Mouse (Mus musculus) midbrain, embryonic 11.5 days (tissue): ENCODE results near the gene 1700017B05Rik. TPM values are rescaled to one million over a fixed set of nuclear protein-coding genes. Genes with fewer than 3 reads are reported as not detected.
"Not testable (repeated sequence)": the region's sequence is repeated elsewhere in the genome, so short reads cannot be mapped to it uniquely, and the experiment has no call there.

ENCODE experiments used
- ATAC-seq: fragments of 200-750 bp; cut with Nextera tagmentation; 2 replicates; pipeline ENCODE4 v1.8.0; 2017; ENCODE audit warnings: moderate TSS enrichment, moderate library complexity; ENCODE audit not compliant: low FRiP score
- DNase-seq: peaks from one replicate; pipeline ENCODE4 v3.0.0; 2015; ENCODE audit warnings: low spot score; ENCODE audit errors: missing footprints
- H3K27ac ChIP-seq: fragments of 300-500 bp; sonication (generic); 2 replicates; pipeline ENCODE4 v1.5.1; 2014; ENCODE audit warnings: low read depth, low read length
- H3K27me3 ChIP-seq: fragments of 300-500 bp; sonication (generic); 2 replicates; pipeline ENCODE4 v1.6.1; 2014; ENCODE audit warnings: mild to moderate bottlenecking, low read length, moderate library complexity, mixed read lengths; ENCODE audit not compliant: control insufficient read depth, insufficient read depth
- H3K36me3 ChIP-seq: fragments of 300-500 bp; sonication (generic); 2 replicates; pipeline ENCODE4 v1.6.1; 2014; ENCODE audit warnings: mild to moderate bottlenecking, low read length, moderate library complexity, mixed read lengths; ENCODE audit not compliant: control insufficient read depth, insufficient read depth
- H3K4me1 ChIP-seq: fragments of 300-500 bp; sonication (generic); 2 replicates; pipeline ENCODE4 v1.6.1; 2014; ENCODE audit warnings: low read length; ENCODE audit not compliant: control insufficient read depth, insufficient read depth
- H3K4me2 ChIP-seq: fragments of 300-500 bp; sonication (generic); 2 replicates; pipeline ENCODE4 v1.6.1; 2014; ENCODE audit warnings: mild to moderate bottlenecking, moderate library complexity
- H3K4me3 ChIP-seq: fragments of 300-500 bp; sonication (generic); 2 replicates; pipeline ENCODE4 v1.5.1; 2014; ENCODE audit warnings: low read depth, low read length
- H3K9ac ChIP-seq: fragments of 300-500 bp; sonication (generic); 2 replicates; pipeline ENCODE4 v1.6.1; 2014; ENCODE audit warnings: low read length
- H3K9me3 ChIP-seq: fragments of 300-500 bp; sonication (generic); 2 replicates; pipeline ENCODE4 v1.6.1; 2016; ENCODE audit warnings: low read length; ENCODE audit not compliant: control insufficient read depth
- WGBS: fragments of 180-500 bp; shearing (Covaris S2); extraction: QIAGEN DNeasy Blood & Tissue Kit; methylation state at CpG from one replicate; pipeline ENCODE4 v1.1.7; 2014; 5-methylcytosine and 5-hydroxymethylcytosine counted together
- polyA plus RNA-seq: library from polyadenylated mRNA; unstranded; fragments of >200 nt; fragmentation: Nextera tagmentation; extraction: Ambion mirVana; gene quantifications from 2 replicates; pipeline ENCODE4 v1.2.1, GENCODE M21; 2014

The 1700017B05Rik gene
- polyA plus RNA-seq: 6.4 and 9.3 TPM in 2 replicates

DNA sequence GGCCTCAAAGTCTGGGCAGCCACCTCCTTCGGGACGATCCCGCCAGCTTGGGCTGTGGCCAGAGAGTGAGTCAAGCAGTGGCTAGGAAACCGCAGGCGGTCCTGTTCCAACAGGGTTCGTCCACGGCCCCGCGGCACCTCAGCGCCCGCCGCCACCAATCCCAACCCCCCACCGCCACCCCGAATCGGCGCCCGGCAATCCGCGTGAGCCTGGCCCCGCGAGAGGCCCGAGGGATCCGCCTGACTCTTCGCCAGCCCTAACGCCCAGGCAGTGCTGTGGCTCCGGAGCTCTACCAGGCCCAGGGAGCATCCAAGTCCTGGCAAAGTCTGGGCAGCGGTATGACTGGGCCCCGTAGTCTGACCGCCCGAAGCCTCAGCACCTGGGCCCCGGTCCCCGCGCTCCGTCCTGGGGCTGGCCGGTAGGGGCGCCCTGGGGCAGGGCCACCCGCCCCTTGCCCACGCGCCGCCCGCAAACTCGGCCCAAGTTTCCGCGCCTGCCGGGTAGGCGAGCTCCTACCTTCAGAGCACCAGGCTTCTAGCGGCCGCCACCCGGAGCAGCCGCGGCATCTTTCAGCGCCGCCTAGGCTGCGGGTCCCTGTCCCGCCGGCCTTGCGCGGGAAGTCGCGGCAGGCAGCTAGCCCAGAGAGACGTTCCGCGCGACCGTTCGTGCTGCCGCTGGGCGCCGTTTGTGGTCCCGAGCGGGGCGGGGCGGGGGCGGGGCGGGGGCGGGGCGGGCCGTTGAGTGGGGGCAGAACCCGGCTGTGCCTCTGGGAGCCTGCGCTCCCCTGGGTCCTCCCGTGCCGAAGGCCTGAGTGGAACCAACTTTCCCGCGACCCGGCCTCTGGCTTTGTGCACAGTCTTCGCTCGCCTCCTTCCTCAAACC is at the start of gene 1700017B05Rik:
TSS of gene 1700017B05Rik (minus strand) at position 700 of the 882 bp plus-strand sequence.
- Histone ChIP-seq H3K27me3 (peaks cover 4% of the 10 kb centered on the region; the same call in 1 of the 2 replicates), H3K36me3 (peaks cover 3% of the 10 kb centered on the region; the same call in 1 of the 2 replicates), H3K27ac (peak within 1 kb of the TSS; percentile 25; the same call in 1 of the 2 replicates), H3K4me1 (peaks cover 10% of the 10 kb centered on the region), H3K9ac (peak within 1 kb of the TSS; percentile 85), H3K9me3 (no peaks in the 10 kb centered on the region), H3K4me2 (peak within 1 kb of the TSS; percentile 96), H3K4me3 (peak within 1 kb of the TSS; percentile 75)
- DNase-seq (peak; percentile 97), ATAC-seq (peak; percentile 80)
- WGBS: under 1% methylated on average over 85 of the region's 87 CpGs

DNA sequence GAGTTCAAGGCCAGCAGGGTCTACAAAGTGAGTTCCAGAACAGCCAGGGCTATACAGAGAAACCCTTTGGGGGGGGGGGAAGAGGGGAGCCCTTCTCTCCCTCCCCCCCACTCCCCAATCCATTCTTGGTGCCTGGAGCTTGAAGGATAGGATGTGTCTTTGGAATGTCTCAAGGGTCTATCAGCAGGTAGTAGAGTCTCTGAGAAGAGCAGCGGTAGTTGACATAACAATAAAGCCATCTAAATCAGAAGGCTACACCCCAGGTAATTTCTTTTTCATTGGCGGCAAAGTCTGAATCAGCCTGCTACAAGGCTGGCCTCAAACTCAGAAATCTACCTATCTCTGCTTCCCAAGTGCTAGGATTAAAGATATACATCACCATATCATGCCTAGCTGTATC is 48.5 kb upstream of the 1700017B05Rik start:
- H3K9ac ChIP-seq: no peak overlapping the region
- no peak overlapping the region for H3K4me2 ChIP-seq
- no peak for DNase-seq
- WGBS: 84% methylated on average over 2 of the region's 2 CpGs
- no peaks in the 10 kb centered on the region for H3K36me3 ChIP-seq
- no peak overlapping the region for H3K4me3 ChIP-seq
- H3K9me3 ChIP-seq: no peaks in the 10 kb centered on the region
- H3K4me1 ChIP-seq: no peaks in the 10 kb centered on the region
- H3K27ac ChIP-seq: no peak overlapping the region
- no peaks in the 10 kb centered on the region for H3K27me3 ChIP-seq
- ATAC-seq: no peak

DNA sequence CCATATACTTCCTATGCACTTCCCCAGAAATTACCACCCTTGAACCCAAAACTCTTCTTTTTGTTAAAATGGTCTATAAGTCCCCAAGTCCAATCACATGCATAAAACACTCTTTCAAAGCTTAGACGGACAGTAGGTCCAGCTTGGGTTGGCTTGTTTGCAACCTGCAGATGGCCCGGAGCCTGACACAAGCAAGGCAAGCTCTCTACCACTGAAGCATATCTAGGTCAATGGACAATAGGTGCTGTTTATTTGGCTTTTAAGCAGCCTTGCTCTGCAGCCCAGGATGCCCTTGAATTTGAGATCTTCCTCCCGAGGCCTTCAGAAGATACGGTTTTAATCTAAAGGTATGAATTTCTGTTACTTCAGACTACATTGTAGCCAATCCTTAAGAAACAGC is 46.9 kb upstream of the 1700017B05Rik start:
- H3K27ac ChIP-seq: no peak overlapping the region
- ATAC-seq: no peak
- H3K4me2 ChIP-seq: no peak overlapping the region
- no peak overlapping the region for H3K9ac ChIP-seq
- no peaks in the 10 kb centered on the region for H3K9me3 ChIP-seq
- no peak for DNase-seq
- no peaks in the 10 kb centered on the region for H3K36me3 ChIP-seq
- no peaks in the 10 kb centered on the region for H3K27me3 ChIP-seq
- H3K4me3 ChIP-seq: no peak overlapping the region
- 92% methylated on average over 4 of the region's 4 CpGs for WGBS
- H3K4me1 ChIP-seq: no peaks in the 10 kb centered on the region

DNA sequence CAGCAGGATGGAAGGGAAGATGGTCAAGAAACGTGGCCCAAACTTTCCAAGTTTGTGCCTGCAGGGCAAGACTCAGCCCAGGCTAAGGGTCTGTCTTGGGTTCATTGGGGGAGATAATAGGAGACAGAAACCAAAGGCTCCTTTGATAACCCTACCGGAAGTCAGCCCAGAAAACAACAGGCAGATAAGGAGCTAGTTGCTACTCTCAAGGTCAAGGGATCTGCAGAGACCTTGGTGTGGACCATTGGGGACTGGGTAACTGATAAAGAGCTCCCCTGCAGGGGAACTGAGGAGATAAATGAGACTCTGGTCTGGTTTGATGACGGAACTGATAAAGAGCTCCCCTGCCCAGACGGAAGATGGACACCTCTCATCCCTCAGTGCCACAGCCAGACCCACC is 45.0 kb upstream of the 1700017B05Rik start:
- WGBS: 86% methylated on average over 4 of the region's 4 CpGs
- no peaks in the 10 kb centered on the region for H3K9me3 ChIP-seq
- H3K27ac ChIP-seq: no peak overlapping the region
- H3K4me3 ChIP-seq: no peak overlapping the region
- H3K4me1 ChIP-seq: no peaks in the 10 kb centered on the region
- no peak overlapping the region for H3K4me2 ChIP-seq
- no peaks in the 10 kb centered on the region for H3K36me3 ChIP-seq
- H3K9ac ChIP-seq: no peak overlapping the region
- no peak for DNase-seq
- H3K27me3 ChIP-seq: no peaks in the 10 kb centered on the region
- ATAC-seq: no peak

DNA sequence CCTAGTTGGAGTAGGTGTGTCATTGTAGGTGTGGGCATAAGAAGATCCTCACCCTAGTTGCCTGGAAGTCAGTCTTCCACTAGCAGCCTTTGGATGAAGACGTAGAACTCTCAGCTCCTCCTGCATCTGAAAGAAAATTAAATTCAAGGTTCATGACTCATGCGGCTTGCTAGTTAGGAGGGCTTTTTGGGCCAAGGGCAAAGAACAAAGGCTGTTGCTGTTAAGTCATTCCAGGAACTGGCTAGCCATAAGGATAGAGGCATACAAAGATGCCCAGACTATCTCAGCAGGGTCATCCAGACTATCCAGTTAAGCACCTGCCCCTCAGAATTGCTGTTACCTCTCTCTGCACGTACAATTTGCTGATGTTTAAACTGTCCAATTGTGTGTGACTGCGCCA is 42.3 kb upstream of the 1700017B05Rik start:
- not testable (repeated sequence) for ATAC-seq, H3K9ac ChIP-seq, H3K4me1 ChIP-seq, DNase-seq, H3K27ac ChIP-seq, H3K36me3 ChIP-seq, H3K9me3 ChIP-seq, H3K27me3 ChIP-seq, H3K4me3 ChIP-seq, H3K4me2 ChIP-seq
- WGBS: 87% methylated on average over 4 of the region's 4 CpGs

DNA sequence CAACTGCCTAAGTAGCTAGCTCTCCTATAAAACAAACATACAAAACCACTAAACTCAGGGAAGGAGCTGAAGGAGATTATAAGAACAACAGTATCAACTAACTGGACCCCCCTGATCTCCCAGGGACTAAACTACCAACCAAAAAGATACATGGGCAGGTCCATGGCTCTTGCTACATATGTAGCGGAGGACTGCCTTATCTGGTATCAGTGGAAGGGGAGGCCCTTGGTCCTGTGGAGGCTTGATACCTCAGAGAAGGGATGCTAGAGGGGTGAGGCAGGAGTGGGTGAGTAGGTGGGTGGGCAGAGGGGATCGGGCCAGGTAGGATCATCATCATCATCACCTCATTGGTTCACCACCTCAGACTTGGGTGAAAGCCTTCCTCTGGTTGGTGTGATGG is 41.8 kb upstream of the 1700017B05Rik start:
- no peak overlapping the region for H3K27ac ChIP-seq
- H3K9ac ChIP-seq: no peak overlapping the region
- H3K4me1 ChIP-seq: no peaks in the 10 kb centered on the region
- H3K4me2 ChIP-seq: no peak overlapping the region
- no peak for DNase-seq
- H3K9me3 ChIP-seq: no peaks in the 10 kb centered on the region
- H3K27me3 ChIP-seq: no peaks in the 10 kb centered on the region
- no peaks in the 10 kb centered on the region for H3K36me3 ChIP-seq
- no peak for ATAC-seq
- H3K4me3 ChIP-seq: no peak overlapping the region
- 90% methylated on average over 2 of the region's 2 CpGs for WGBS

DNA sequence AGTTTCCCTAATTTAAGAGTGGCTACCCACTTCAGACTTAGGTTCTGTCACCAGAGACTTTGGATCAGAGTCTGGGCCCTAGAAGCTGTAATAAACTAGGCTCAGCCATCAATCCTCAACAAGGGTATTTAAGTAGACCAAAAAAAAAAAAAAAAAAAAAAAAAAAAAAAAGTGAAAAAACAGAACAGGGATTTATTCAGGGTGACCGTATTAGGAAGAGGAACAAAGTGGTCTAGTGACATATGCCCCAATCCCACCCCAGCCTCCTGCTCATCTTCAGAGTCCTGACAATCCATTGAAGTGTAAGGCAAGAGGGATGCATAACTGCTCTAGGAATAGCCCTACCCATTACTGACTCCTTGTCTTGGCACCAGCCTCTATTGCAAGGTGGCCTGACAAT is 40.9 kb upstream of the 1700017B05Rik start:
- DNase-seq (no peak), ATAC-seq (no peak)
- no peak overlapping the region for H3K27ac ChIP-seq
- H3K4me3 ChIP-seq: no peak overlapping the region
- H3K4me2 ChIP-seq: no peak overlapping the region
- no peaks in the 10 kb centered on the region for H3K27me3 ChIP-seq
- no peaks in the 10 kb centered on the region for H3K36me3 ChIP-seq
- H3K9ac ChIP-seq: no peak overlapping the region
- no peaks in the 10 kb centered on the region for H3K9me3 ChIP-seq
- 100% methylated on average over 1 of the region's 1 CpGs for WGBS
- no peaks in the 10 kb centered on the region for H3K4me1 ChIP-seq

DNA sequence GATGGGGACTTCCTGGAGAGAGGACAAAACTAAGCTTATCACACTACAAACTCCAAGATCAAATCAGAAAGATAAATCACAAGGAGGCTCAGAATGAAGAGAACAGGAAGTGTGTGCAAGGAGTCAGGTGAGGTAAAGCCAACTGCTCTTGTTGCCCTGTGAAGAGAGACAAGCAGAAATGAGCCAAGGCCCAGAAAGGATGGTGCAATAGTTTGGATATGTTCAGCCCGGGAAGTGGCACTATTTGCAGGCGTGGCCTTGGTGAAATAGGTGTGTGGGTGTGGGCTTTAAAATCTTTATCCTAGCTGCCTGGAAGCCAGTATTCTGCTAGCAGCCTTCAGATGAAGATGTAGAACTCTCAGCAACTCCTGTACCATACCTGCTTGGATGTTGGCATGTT is 38.4 kb upstream of the 1700017B05Rik start:
- no peak overlapping the region for H3K4me3 ChIP-seq
- H3K36me3 ChIP-seq: no peaks in the 10 kb centered on the region
- no peaks in the 10 kb centered on the region for H3K9me3 ChIP-seq
- H3K27ac ChIP-seq: no peak overlapping the region
- no peaks in the 10 kb centered on the region for H3K4me1 ChIP-seq
- H3K4me2 ChIP-seq: no peak overlapping the region
- H3K27me3 ChIP-seq: no peaks in the 10 kb centered on the region
- no peak for ATAC-seq
- no peak overlapping the region for H3K9ac ChIP-seq
- WGBS: 90% methylated on average over 2 of the region's 2 CpGs
- no peak for DNase-seq

DNA sequence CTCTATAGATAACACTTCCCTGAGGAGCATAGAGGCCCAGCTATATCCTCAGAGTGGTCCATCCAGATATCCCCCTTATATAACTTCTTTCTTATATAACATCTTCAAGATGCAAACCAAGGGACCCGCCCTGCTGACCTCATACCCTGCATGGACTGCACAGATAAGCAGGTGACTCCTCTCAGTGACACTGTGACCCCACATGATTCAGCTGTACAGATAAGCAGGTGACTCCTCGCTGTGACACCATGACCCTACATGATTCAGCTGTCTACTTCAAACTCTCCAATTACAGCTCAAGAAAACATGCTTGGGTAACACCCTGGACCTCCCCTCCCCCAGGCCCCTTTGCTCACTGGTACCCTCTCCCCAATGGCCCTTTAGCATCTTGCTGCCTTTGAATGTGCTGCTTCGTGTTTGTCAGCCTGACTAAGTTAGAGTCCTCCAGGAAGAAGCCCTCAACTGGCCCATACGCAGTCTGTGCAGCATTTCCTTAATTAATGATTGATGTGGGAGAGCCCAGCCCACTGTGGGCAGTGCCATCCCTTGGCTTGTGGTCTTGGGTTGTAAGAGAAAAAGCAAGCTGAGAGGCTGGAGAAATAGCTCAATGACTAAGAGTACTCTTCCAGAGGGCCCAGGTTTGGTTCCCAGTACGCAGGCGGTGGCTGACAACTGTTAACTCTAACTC is 37.5 kb upstream of the 1700017B05Rik start:
- Histone ChIP-seq H3K27me3 (no peaks in the 10 kb centered on the region), H3K4me1 (no peaks in the 10 kb centered on the region), H3K9ac (no peak overlapping the region), H3K4me3 (no peak overlapping the region), H3K4me2 (no peak overlapping the region), H3K36me3 (no peaks in the 10 kb centered on the region), H3K9me3 (no peaks in the 10 kb centered on the region), H3K27ac (no peak overlapping the region; the same call in 1 of the 2 replicates)
- ATAC-seq (no peak), DNase-seq (no peak)
- 87% methylated on average over 6 of the region's 6 CpGs for WGBS
